Mouse (Mus musculus) layer of hippocampus, adult 11-12 months (tissue): ENCODE measurements around the gene Slco1a1.
"Not testable (repeated sequence)": the region's sequence is repeated elsewhere in the genome, so short reads cannot be mapped to it uniquely, and the experiment has no call there.

ENCODE experiments used
- DNase-seq: peaks from one replicate; pipeline ENCODE4 v3.0.0; 2022; ENCODE audit warnings: low spot score

Gene Slco1a1

DNA sequence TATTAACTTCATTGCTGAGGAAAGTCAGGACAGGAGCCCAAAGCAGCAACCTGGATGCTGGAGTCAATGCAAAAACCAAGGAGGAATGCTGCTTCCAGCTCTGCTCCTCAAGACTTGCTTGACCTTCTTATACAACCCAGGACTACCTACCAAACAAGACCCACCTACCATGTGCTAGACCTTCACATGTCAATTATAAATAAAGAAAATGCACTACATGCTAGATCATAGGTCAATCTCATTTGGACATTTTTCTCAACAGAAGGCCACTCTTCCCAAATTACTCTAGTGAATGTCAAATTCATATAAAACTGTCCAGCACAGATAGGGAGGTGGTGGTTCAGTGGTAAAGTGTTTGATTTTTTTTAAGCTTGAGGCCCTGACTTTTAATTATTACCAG lies at the start of gene Slco1a1:
Gene Slco1a1, minus strand, starts transcription at position 101 of the 400 bp plus-strand sequence.
- DNase-seq: no peak

DNA sequence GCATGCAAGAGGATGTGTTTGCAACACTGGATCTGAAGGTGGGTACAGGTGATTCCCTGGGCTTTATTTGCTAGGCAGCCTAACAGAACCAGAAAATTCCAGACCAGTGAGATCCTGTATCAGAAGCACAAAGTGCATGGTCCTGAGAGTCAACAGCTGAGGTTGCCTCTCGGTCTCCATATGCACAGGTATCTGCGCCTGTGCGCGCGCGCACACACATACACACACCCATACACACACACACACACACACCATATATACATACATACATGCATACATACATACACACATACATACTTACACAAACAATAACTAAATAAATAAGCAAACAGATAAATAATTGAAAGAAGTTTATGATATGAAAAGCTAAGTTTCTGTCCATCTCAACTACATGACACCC lies 40.0 kb upstream of the Slco1a1 start:
- DNase-seq: no peak

DNA sequence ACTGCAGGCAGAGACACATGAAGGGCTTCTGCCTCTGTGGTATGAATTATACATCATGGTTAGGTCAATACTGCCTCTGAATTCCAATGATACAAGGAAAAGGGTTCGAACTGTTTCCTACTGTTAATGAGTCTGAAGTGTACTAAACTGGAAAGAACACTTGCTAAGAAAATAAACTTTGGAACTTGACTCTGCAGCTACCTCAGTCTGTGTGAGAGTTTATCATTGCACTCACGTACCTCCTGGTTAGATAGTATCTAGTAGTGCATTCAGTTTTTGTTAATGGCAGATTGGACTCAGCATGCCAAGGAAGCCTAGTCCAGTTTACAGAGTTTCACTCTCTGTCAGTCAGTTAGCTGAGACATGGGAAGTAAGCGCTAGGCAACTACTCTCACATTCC lies 37.9 kb upstream of the Slco1a1 start:
- DNase-seq: no peak

DNA sequence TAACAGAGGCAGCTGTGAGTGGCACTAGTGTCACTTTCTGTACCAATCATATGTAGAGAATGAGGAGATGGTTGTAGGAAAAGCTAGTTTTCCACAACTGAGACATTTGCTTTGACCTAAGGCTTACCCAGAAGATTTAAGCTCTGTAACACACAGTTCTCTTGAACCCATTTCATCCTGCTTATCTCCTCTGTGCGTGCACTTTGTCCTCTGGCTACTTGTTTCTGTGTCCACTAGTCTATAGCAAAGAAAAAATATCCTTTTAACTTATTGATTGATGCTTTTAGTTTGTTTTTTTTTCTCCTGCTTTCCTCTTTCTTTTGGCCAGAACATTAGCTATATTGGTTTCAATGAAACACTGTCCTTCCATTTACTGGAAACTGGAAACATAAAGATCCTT lies 15.7 kb upstream of the Slco1a1 start:
- DNase-seq: no peak

DNA sequence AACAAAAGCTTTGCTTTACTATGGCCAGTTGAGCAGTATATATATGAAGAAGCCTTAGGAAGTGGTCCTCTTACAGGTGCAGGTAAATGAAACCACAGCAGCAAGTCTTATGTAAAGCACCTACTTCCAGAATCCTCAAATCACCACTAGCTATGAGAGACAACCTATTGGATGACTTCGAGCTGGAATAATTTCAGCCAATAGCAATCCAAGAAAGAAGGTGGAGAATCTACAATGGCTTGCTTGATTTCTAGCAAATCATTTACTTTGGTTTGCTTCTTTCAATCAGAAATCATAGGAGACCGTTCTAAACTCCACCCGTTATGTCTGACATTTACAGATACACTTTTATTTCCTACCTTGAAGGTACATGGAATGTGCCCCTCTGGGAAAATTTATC lies 15.1 kb upstream of the Slco1a1 start:
- DNase-seq: no peak

DNA sequence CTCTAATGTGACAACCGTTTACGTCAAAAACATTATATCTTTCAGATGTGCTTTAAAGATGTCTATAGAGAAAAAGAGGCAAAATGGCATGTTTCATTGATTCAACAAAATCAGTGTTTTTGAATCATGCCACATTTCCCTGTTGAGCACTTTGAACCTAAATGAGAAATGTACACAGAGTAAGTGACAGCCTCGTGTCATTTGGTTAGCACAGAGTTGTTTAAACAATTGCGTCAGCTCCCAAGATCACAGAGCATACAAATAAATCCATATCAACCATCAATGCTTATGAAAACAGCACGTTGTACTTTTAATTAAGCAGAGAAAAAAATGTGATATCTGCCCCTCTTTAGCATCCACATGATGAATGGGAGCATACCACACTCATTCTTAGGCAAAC lies 13.7 kb upstream of the Slco1a1 start:
- DNase-seq: no peak

DNA sequence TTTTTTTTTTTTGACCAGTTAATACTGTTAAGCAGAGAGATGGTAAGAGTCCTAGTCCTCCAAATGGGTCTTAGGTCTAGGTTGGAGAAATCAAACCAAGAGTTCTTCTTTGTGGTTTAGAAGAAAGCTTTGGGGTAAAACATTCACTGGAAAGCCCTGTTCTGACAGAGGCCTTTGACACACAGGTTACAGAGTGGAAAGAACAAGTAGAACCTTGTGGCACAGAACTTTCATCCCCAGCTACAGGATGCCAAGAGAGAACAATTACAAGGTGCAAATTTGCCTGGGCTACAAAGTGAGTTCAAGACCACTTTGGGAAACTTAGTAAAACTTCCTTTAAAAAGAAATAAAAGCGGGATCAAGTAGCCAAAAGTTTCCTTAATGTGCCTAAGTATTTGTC lies 6.3 kb downstream of the Slco1a1 start:
- DNase-seq: no peak

DNA sequence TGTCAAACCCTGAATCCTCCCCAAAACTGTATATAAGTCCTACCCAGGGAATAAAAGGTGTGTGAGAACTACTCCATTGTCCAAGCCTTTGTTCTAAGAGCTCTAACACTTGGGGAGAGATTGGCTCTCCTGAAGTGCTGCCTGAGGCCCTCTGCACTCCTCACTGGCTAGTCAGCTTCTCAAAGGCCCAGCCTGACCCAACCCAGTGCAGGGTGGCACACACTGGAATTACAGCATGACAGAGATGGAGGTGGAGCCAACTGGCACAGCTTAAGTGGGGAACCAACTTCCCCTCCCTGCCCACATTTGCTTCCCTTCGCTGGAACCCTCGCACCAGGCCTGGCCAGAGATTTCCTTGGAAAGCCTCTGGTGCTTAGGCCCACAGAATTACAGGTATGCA lies 48.6 kb downstream of the Slco1a1 start:
- DNase-seq: no peak

DNA sequence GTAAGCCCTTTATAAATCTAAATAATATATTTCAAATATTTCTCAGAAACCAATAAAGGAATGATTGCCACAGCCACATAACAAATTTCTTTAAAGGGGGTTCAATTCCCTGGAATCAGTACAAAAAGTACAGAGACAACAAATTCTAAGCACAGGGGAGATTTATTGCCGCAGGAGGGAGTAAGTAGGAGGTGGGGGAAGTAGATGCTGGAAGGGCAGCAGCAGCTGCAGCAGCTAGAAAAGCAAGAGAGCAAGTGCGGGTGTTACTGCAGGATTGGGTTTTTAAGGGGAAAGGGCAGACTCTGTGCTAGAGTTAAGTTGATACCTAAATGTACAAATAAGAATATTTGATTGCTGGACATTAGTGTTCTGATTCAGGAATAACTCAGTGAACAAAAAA lies 57.0 kb downstream of the Slco1a1 start:
- no peak for DNase-seq

DNA sequence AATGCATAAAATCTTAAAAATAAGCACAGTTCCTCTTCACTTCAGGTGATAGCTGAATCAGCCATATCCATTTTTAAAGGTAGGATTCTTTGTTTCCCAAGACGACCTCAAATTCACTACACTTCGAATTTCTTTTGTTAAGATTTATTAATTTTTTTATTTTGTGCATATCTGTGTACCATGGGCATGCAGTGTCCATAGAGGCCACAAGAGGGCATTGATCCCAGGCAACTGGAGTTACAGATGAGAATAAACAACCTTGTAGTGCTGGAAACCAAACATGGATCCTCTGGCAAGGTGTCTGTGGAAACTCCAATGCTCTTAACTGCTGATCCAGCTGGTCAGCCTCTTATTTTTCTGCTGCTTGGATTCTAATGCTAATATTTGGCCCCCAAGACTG lies 58.5 kb downstream of the Slco1a1 start:
- no peak for DNase-seq

DNA sequence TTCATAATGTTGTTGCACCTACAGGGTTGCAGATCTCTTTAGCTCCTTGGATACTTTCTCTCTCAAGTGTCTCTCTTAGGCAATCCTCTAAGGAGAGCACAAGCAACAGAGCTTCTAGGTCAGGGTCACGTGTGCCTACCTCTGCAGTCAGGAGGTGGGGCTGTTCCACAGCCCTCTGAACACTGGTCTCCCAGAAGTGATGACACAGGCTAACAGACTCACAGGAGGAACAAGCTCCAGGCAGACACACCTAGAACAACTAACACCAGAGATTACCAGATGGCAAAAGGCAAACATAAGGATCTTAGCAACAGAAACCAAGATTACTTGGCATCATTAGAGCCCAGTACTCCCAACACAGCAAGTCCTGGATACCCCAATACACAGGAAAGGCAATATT lies 64.2 kb downstream of the Slco1a1 start:
- DNase-seq: no peak

DNA sequence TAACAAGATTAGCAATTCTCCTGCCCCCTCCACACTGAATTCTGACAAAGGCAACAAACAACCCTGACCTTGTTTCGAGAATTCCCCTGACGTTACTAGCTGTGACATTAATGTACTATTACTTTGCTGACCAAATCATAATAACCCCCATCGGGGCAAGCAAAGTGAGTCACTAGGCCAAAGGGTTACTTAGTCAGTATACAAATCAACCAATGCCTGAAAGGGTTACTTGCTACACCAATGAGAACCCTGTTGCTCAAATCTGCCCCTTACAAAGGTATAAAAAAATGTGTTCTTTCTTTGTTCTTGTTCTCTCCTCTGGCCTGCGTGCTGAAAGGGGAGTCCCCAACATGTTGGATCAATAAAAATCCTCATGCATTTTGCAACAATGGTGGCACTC lies 71.0 kb downstream of the Slco1a1 start:
- not testable (repeated sequence) for DNase-seq

DNA sequence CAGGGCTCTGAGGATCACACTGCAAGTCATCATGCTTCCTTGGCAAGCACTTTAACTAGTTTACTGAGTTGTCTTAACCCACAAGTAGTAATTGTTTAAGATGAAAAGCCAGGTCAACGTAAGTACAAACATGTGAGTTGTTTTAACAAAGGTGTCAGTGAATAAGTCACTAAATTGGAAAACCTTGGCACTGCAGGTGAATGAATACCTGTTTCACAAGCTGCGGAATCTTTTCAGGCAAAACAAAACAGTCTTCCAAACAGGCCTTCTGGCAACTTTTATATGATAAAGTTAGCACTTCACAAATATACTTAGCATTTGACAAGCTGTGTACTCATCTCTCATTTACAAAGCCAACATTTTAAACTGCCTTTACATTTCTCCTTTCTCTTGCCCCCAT lies 75.1 kb downstream of the Slco1a1 start:
- DNase-seq: no peak

DNA sequence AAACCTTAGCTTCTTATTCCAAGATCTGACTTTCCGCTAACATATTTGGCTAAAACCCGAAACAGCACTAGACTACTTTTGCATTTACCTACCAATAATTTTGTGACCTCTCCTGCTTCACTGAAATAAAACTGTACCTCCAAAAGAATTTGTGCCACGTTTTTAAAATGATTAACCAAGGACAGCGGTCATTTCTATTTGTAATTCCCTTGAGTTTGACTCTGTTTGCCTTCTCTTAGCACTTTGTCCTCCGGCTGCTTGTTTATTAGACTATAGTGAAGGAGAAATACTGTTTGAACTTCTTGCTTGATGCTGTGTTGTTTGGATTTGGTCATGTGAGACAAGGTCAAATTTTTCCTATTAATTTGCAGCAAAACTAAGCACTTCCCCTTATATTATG lies 78.0 kb downstream of the Slco1a1 start:
- no peak for DNase-seq

DNA sequence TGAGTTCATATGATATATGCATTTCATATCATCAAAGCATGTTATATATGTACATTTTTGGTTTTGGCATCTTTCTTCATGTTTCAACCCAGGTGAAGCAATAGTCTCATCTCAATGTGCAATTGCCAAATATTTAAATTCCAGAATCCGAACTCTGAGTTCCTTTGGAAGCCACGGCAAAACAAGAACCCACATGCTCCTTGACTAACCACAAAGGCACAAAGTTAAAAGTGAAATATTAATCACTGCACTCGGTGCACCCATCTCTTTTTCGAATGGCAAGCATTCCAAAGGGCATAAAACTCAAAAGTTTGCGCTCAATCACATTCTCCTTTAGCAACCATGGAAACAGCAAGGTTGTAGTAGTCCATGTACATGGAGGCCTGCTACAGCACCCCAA lies 80.7 kb downstream of the Slco1a1 start:
- no peak for DNase-seq

DNA sequence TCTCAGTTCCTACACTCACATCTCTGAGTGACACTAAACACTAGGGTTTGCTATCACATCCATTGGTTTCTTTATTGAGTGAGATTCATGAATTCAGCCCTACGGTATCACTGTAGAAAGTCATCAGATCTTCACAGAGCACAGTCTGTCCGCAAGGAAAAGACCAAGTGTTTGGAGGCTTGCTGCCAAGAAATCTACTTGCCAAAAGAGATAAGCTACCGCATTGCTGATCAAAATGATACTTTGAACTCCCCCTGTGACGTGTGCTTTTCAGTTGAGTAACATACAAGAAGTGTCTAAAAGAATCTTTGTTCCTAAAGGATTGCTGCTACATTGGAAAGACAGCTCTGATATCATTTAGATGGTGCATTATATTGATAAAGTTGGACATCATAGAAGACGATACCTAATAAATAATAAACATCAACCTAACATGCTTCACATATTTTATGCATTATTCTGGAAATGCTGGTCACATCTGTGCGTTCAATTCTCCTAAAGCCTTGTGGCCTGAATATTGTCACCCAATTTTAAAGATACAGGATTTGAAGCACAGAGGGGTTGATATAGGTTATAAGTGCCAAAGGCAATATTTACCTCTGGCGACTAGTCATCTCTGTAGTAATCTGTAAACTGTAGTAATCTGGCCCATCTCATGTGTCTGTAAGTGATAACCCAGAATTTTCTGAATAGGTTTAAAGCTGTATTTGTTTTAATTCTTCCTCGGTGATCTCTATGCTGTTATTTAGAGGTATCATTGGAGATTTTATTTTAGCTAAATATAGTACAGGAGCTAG lies 88.8 kb downstream of the Slco1a1 start:
- no peak for DNase-seq
